Mouse (Mus musculus): ENCODE results near the gene Trp53bp2.

Trp53bp2 gene

DNA sequence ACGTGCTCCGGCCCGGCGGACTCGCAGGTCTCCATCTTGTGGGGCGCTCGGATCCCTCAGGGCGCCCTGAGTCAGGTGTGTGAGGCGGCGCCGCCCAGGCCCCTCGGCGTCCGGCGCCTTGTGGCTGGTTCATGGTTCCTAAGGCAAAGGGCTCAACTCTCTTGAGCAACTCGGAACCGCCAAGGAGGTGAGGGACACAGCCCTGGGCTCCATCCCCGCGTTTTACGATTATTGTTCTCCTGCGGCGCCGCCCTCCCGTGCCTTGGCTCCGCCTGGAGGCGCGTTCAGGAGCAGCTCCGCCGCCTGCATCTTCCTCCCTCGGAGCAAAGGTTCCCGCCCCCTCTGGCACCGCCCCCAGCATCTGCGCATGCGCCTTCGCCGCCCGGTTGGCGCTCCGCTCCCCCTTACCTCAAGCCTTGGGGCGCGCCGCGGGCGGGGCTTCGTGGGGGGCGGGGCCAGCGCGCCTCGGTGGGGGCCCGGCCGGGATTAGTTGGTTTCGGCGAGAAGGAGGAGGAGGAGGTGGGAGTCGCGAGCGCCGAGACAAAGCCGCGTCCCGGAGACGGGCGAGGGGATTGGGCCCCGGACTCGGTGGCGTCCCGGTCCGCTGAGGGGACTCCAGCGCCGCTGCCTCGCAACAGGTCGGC lies at the start of gene Trp53bp2:
Gene Trp53bp2, plus strand, starts transcription at position 489 of the 644 bp plus-strand sequence.
- peak; percentile 100 for DNase-seq (ENCODE audit: low spot score in 2 of 2)

GRCm38 (mm10) chr1:182362703-182363102 lies 46.3 kb upstream of the Trp53bp2 start:
- DNase-seq (ENCODE audit: low spot score in 2 of 2): no peak

DNA sequence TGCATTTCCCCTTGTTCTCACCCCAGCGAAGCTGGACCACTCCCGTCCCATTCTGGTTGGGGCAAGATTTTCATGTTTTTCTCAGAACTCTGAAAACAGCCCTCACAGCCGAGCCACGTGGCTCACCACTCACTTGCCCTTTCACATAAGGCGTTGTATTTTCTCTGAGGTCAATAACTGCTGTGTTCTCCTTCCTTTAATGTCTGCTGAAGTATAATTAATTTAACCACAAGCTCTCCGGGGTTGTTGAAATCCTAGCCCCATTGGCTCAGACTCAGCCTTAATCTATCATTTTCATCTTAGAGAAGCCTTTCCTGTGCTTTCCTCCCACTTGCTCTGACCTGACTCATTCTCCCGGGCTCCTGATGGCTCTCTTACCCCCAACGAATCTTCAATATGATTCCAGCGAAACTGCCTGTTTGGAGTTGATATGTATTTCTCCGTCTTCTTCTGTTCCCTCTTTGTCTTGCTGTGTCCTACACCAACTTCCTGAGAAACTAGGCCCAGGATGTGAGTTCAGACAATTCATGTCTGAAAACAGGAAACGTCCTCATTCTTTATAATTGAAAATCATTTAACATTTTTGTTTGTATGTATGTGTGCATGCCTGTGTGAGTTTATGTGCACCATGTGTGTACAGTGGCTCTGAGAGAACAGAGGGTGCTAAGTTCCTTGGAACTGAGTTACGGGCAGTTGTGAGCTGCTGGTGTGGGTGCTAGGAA lies 45.1 kb upstream of the Trp53bp2 start:
- no peak for DNase-seq (ENCODE audit: low spot score in 2 of 2)

DNA sequence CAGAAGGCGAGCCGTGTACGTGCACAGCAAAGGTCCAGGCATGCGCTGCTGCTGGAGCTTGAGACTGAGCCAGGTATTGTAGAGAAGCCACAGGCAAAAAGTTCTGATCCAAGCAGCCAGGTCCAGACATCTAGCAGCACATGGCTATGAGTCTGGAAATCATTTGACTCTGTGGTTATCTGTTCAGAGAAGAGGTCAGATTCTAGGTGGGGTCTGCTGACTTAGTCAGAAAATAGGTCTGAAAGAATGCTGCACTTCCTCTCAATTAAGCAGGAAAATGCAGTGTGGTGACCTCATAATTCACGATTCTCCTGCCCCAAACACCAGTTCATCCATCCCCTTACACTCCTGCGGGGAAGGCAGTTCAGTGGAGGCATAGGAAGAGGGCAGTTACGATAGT lies 40.7 kb upstream of the Trp53bp2 start:
- DNase-seq (ENCODE audit: low spot score in 2 of 2): no peak

DNA sequence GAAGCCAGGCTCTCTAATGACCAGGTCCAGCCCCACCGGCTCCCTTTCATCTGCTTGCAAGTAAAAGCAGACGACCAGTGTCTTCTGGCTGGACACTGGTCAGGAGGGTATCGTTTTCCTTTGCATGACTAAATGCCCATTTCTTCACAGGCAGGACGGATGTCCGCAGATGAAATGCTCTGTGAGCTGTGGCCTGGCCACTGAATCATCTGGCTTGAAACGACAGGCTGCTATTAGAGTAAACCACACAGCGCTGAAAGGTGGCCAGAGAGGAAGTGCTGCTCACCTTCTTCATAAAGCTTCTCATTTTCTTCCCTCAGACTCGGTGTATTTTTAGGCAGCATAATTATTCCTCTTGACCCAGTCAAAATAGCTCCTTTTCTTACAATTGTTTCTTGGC lies 40.2 kb upstream of the Trp53bp2 start:
- DNase-seq (ENCODE audit: low spot score in 2 of 2): no peak

GRCm38 (mm10) chr1:182369435-182369834 lies 39.5 kb upstream of the Trp53bp2 start:
- DNase-seq (ENCODE audit: low spot score in 2 of 2): no peak

- DNase-seq (ENCODE audit: low spot score in 2 of 2): no peak
These were observed 37.1 kb upstream of the Trp53bp2 start for GRCm38 (mm10) chr1:182371891-182372290.

GRCm38 (mm10) chr1:182376221-182376620 lies 32.8 kb upstream of the Trp53bp2 start:
- DNase-seq (ENCODE audit: low spot score in 2 of 2): no peak

DNA sequence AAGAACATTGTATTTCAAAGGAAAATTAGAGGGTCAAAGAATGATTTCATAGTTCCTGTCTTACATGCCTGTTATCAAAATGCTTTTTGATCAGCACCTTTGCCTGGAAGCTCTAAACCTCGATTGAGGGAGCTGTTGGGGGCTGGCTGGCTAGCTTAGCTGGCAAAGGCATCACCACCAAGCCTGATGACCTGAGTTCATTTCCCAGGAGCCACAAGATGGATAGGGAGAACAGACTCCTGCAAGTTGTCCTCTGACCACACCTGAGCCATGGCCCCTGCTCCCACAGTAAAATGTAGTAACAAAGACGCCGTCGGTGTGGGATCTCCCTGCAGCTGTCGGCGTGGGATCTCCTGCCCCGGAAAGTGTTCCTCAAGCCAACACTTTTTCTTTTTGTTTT lies 32.1 kb upstream of the Trp53bp2 start:
- DNase-seq (ENCODE audit: low spot score in 2 of 2): no peak

DNA sequence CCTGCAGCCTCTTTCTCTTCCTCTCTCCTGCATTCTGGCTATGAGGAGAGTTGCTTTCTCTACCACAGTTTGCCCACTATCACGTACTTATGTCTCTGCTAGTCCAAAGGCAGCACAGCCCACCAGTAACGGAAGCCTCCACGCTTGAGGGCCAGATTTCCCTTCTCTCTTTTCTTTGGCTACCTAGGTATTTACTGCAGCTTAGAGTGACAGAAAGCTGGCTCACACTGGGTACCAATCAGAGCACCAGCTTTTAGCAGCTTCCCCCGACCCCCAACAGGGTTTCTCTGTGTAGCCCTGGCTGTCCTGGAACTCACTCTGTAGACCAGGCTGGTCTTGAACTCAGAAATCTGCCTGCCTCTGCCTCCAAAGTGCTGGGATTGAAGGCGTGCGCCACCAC lies 31.5 kb upstream of the Trp53bp2 start:
- DNase-seq (ENCODE audit: low spot score in 2 of 2): no peak

- no peak for DNase-seq (ENCODE audit: low spot score in 2 of 2)
These were observed 30.7 kb upstream of the Trp53bp2 start for GRCm38 (mm10) chr1:182378205-182378835.

DNA sequence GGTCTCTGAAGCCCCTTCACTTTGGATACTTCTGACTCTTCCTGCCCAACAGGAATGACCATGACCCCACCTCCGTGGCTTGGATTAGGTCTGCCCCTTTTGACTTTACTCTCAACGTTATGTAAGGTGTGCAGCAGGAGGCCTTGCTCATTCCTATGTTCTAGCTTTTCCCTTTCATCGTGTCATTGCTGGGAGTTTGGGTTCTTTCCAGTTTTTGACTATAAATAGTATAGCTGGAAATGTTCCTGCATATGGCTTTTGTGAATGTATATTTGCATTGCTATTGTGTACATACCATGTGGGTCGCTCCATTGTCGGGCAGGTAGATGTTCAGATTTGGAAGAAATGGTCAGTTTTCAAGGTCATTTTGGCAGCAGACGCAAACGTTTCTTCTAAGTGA lies 30.1 kb upstream of the Trp53bp2 start:
- DNase-seq (ENCODE audit: low spot score in 2 of 2): no peak

DNA sequence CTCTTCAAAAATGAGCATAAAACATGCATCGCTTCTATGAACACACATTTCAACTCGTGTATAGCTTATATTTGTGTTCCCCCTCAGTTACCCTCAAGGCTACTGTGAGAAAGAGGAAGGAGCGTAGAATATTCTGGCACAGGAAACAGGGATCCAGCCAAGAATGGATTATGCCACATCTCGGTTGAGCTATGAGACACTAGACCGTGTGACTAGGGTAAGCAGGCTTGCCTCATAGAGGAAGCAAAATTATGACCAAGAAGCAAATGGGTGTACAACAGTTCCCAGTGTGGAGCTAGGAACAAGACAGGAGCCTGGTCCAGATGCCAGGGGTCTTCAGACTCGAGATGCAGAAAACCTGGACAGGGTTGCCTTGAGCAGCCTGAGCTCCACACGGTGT lies 28.3 kb upstream of the Trp53bp2 start:
- no peak for DNase-seq (ENCODE audit: low spot score in 2 of 2)

DNA sequence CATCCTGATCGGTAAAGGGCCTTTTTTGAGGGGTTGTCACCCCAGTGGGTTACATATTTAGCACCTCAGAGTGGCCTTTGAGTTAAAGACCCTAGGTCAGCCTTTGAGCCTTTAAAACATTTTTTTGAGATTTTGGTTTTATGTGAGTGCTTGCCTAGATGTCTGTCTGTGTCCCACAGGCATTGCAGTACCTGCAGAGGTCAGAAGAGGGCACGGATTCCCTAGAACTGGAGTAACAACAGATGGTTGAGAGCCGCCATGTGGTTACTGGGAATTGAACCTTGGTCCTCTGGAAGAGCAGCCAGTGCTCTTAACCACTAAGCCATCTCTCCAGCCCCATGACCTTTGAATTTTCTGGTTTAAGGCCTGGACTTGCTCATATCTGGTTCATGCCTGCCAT lies 27.6 kb upstream of the Trp53bp2 start:
- DNase-seq (ENCODE audit: low spot score in 2 of 2): no peak

DNA sequence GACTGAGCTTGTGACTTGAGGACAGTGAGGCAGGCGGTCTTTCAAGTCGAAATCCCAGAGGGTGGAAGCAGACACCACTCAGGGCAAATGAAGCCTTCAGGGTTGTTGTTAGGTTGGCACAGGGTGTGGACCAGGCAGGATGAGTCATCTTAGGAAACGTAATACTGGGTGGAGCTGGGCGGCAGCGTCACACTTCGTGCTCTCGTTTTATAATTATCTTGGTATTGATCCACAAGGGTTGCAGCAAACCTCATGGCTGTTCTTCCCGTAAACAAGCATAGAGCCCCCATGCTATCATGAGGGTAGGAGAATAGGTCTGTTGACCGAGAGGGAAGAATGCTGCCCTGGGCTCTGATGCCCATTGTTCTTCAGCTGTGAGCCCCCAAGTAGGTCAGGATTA lies 25.9 kb upstream of the Trp53bp2 start:
- no peak for DNase-seq (ENCODE audit: low spot score in 2 of 2)

- DNase-seq (ENCODE audit: low spot score in 2 of 2): no peak
These were observed 22.5 kb upstream of the Trp53bp2 start for GRCm38 (mm10) chr1:182386449-182386848.

DNA sequence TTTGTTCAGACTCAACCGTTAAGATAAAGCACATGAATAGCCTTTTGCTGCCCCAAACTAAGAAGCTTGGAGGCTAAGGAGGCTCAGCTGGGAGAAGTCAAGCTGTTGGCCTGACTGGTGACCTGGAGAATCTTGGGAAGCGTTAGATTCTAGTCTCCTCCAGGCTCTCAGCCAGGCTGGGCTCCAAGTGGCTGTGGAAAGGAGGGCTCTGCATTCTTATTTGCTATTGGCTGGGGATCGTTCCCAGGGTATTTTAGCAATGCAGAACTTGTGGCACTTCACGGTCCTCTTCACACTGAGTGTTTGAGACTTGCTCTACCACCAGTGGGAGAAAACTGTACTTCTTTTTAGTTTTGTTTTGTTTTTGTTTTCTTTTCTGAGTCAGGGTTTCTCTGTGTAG lies 20.2 kb upstream of the Trp53bp2 start:
- no peak for DNase-seq (ENCODE audit: low spot score in 2 of 2)

- no peak for DNase-seq (ENCODE audit: low spot score in 2 of 2)
These were observed 10.8 kb upstream of the Trp53bp2 start for GRCm38 (mm10) chr1:182398171-182398570.

- no peak for DNase-seq (ENCODE audit: low spot score in 2 of 2)
These were observed 10.2 kb upstream of the Trp53bp2 start for GRCm38 (mm10) chr1:182398780-182399179.

- DNase-seq (ENCODE audit: low spot score in 2 of 2): no peak
These were observed 9.8 kb upstream of the Trp53bp2 start for GRCm38 (mm10) chr1:182399205-182399604.

- no peak for DNase-seq (ENCODE audit: low spot score in 2 of 2)
These were observed 9.1 kb upstream of the Trp53bp2 start for GRCm38 (mm10) chr1:182399908-182400307.

- no peak for DNase-seq (ENCODE audit: low spot score in 2 of 2)
These were observed 5.9 kb upstream of the Trp53bp2 start for GRCm38 (mm10) chr1:182403076-182403475.

GRCm38 (mm10) chr1:182406621-182407020 lies 2.4 kb upstream of the Trp53bp2 start:
- DNase-seq (ENCODE audit: low spot score in 2 of 2): no peak
